Mouse (Mus musculus): Measurements from ENCODE around the gene Secisbp2l. TPM values are rescaled to one million over a fixed set of nuclear protein-coding genes. Genes with fewer than 3 reads are reported as not detected.

The Secisbp2l gene
- 10.9 and 13.5 TPM in 2 replicates for polyA plus RNA-seq (2012; rRNA removed; ENCODE audit: low replicate concordance)

GRCm38 (mm10) chr2:125782719-125783109, at the start of gene Secisbp2l:
TSS of gene Secisbp2l (minus strand) at chr2:125782870.

GRCm38 (mm10) chr2:125724086-125724430, 58.6 kb downstream of the Secisbp2l start, which contains the start of gene Shc4:
TSS of gene Shc4 (minus strand) at chr2:125724148.

Other genes starting within 250 kb of the Secisbp2l start
- gene Cep152, start 157.8 kb downstream of the Secisbp2l start, polyA plus RNA-seq (2012; rRNA removed; ENCODE audit: low replicate concordance), result 0.99 and 1.1 TPM in 2 replicates
- 12.9 and 20.6 TPM in 2 replicates for gene Eid1, start 109.8 kb downstream of the Secisbp2l start, polyA plus RNA-seq (2012; rRNA removed; ENCODE audit: low replicate concordance)
- gene Shc4, start 58.7 kb downstream of the Secisbp2l start, polyA plus RNA-seq (2012; rRNA removed; ENCODE audit: low replicate concordance), result 2.3 and 2.7 TPM in 2 replicates
- gene Galk2, start 76.2 kb upstream of the Secisbp2l start, polyA plus RNA-seq (2012; rRNA removed; ENCODE audit: low replicate concordance), result 10.6 and 18.3 TPM in 2 replicates
- gene Cops2, start 76.3 kb upstream of the Secisbp2l start, polyA plus RNA-seq (2012; rRNA removed; ENCODE audit: low replicate concordance), result 2.7 and 12.5 TPM in 2 replicates